Mouse (Mus musculus) G1E (cell line): ENCODE measurements around the gene H2-D1.

Source experiments
- CTCF ChIP-seq: IDR thresholded peaks from 2 replicates; pipeline ENCODE4 v1.5.1; 2012; ENCODE audit warnings: low read depth, low read length, inconsistent platforms, mixed read lengths
- GATA1 ChIP-seq: IDR thresholded peaks from 2 replicates; pipeline ENCODE4 v1.6.1; 2012; ENCODE audit warnings: borderline replicate concordance, low read length, inconsistent platforms, mixed read lengths

GRCm38 (mm10) chr17:35252619-35253292 lies 9.8 kb upstream of the H2-D1 start:
- TF ChIP-seq CTCF = no peak
- TF ChIP-seq GATA1 = no peak
